Mouse (Mus musculus): ENCODE measurements around the gene 4930404H24Rik.
"Not testable (repeated sequence)": the region's sequence is repeated elsewhere in the genome, so short reads cannot be mapped to it uniquely, and the experiment has no call there.

4930404H24Rik gene

GRCm38 (mm10) chr2:153492179-153492517 is 442 bp upstream of the 4930404H24Rik start:
- DNase-seq (ENCODE audit: low read depth, low spot score), result peak; percentile 38
- Histone ChIP-seq H3K27me3 (ENCODE audit: control insufficient read depth, insufficient read depth, low read length, poor library complexity, severe bottlenecking) (no peaks in the 10 kb centered on the region), H3K36me3 (ENCODE audit: control insufficient read depth, insufficient read depth, low read length, poor library complexity, severe bottlenecking) (no peaks in the 10 kb centered on the region)

GRCm38 (mm10) chr2:153493393-153493731 is 772 bp downstream of the 4930404H24Rik start:
- H3K36me3 ChIP-seq (ENCODE audit: control insufficient read depth, insufficient read depth, low read length, poor library complexity, severe bottlenecking), result no peaks in the 10 kb centered on the region
- no peaks in the 10 kb centered on the region for H3K27me3 ChIP-seq (ENCODE audit: control insufficient read depth, insufficient read depth, low read length, poor library complexity, severe bottlenecking)
- DNase-seq (ENCODE audit: low read depth, low spot score), result no peak

GRCm38 (mm10) chr2:153493781-153494292 is 1.2 kb downstream of the 4930404H24Rik start:
- Histone ChIP-seq H3K27me3 (ENCODE audit: control insufficient read depth, insufficient read depth, low read length, poor library complexity, severe bottlenecking) (no peaks in the 10 kb centered on the region), H3K36me3 (ENCODE audit: control insufficient read depth, insufficient read depth, low read length, poor library complexity, severe bottlenecking) (no peaks in the 10 kb centered on the region)
- no peak for DNase-seq (ENCODE audit: low read depth, low spot score)

GRCm38 (mm10) chr2:153494293-153494811 is 1.8 kb downstream of the 4930404H24Rik start:
- DNase-seq (ENCODE audit: low read depth, low spot score), result no peak
- H3K36me3 ChIP-seq (ENCODE audit: control insufficient read depth, insufficient read depth, low read length, poor library complexity, severe bottlenecking), result no peaks in the 10 kb centered on the region
- no peaks in the 10 kb centered on the region for H3K27me3 ChIP-seq (ENCODE audit: control insufficient read depth, insufficient read depth, low read length, poor library complexity, severe bottlenecking)

GRCm38 (mm10) chr2:153495391-153495790 is 2.8 kb downstream of the 4930404H24Rik start:
- H3K36me3 ChIP-seq (ENCODE audit: control insufficient read depth, insufficient read depth, low read length, poor library complexity, severe bottlenecking); DNase-seq (ENCODE audit: low read depth, low spot score); H3K27me3 ChIP-seq (ENCODE audit: control insufficient read depth, insufficient read depth, low read length, poor library complexity, severe bottlenecking): not testable (repeated sequence)

GRCm38 (mm10) chr2:153495818-153496217 is 3.2 kb downstream of the 4930404H24Rik start:
- DNase-seq (ENCODE audit: low read depth, low spot score), result no peak
- Histone ChIP-seq H3K27me3 (ENCODE audit: control insufficient read depth, insufficient read depth, low read length, poor library complexity, severe bottlenecking) (no peaks in the 10 kb centered on the region), H3K36me3 (ENCODE audit: control insufficient read depth, insufficient read depth, low read length, poor library complexity, severe bottlenecking) (no peaks in the 10 kb centered on the region)

GRCm38 (mm10) chr2:153496301-153496700 is 3.7 kb downstream of the 4930404H24Rik start:
- DNase-seq (ENCODE audit: low read depth, low spot score), result no peak
- Histone ChIP-seq H3K36me3 (ENCODE audit: control insufficient read depth, insufficient read depth, low read length, poor library complexity, severe bottlenecking) (no peaks in the 10 kb centered on the region), H3K27me3 (ENCODE audit: control insufficient read depth, insufficient read depth, low read length, poor library complexity, severe bottlenecking) (no peaks in the 10 kb centered on the region)

- no peaks in the 10 kb centered on the region for H3K27me3 ChIP-seq (ENCODE audit: control insufficient read depth, insufficient read depth, low read length, poor library complexity, severe bottlenecking)
Measured at GRCm38 (mm10) chr2:153496898-153497297, 4.3 kb downstream of the 4930404H24Rik start.

GRCm38 (mm10) chr2:153499154-153499553 is 6.6 kb downstream of the 4930404H24Rik start:
- no peaks in the 10 kb centered on the region for H3K36me3 ChIP-seq (ENCODE audit: control insufficient read depth, insufficient read depth, low read length, poor library complexity, severe bottlenecking)
- no peaks in the 10 kb centered on the region for H3K27me3 ChIP-seq (ENCODE audit: control insufficient read depth, insufficient read depth, low read length, poor library complexity, severe bottlenecking)
- DNase-seq (ENCODE audit: low read depth, low spot score), result peak; percentile 41

More at GRCm38 (mm10) chr2:153496898-153497297, 4.3 kb downstream of the 4930404H24Rik start:
- H3K36me3 ChIP-seq (ENCODE audit: control insufficient read depth, insufficient read depth, low read length, poor library complexity, severe bottlenecking), result no peaks in the 10 kb centered on the region
- DNase-seq (ENCODE audit: low read depth, low spot score), result no peak

GRCm38 (mm10) chr2:153506385-153506784 is 13.8 kb downstream of the 4930404H24Rik start:
- DNase-seq (ENCODE audit: low read depth, low spot score), result peak; percentile 61
- H3K36me3 ChIP-seq (ENCODE audit: control insufficient read depth, insufficient read depth, low read length, poor library complexity, severe bottlenecking), result no peaks in the 10 kb centered on the region
- no peaks in the 10 kb centered on the region for H3K27me3 ChIP-seq (ENCODE audit: control insufficient read depth, insufficient read depth, low read length, poor library complexity, severe bottlenecking)

GRCm38 (mm10) chr2:153507969-153508368 is 15.4 kb downstream of the 4930404H24Rik start:
- DNase-seq (ENCODE audit: low read depth, low spot score), result no peak
- Histone ChIP-seq H3K36me3 (ENCODE audit: control insufficient read depth, insufficient read depth, low read length, poor library complexity, severe bottlenecking) (no peaks in the 10 kb centered on the region), H3K27me3 (ENCODE audit: control insufficient read depth, insufficient read depth, low read length, poor library complexity, severe bottlenecking) (no peaks in the 10 kb centered on the region)

- Histone ChIP-seq H3K36me3 (ENCODE audit: control insufficient read depth, insufficient read depth, low read length, poor library complexity, severe bottlenecking) (no peaks in the 10 kb centered on the region), H3K27me3 (ENCODE audit: control insufficient read depth, insufficient read depth, low read length, poor library complexity, severe bottlenecking) (no peaks in the 10 kb centered on the region)
- DNase-seq (ENCODE audit: low read depth, low spot score), result no peak
Measured at GRCm38 (mm10) chr2:153508405-153508804, 15.8 kb downstream of the 4930404H24Rik start.

GRCm38 (mm10) chr2:153509211-153510029 is 16.8 kb downstream of the 4930404H24Rik start:
- DNase-seq (ENCODE audit: low read depth, low spot score), result peak; percentile 17
- H3K36me3 ChIP-seq (ENCODE audit: control insufficient read depth, insufficient read depth, low read length, poor library complexity, severe bottlenecking), result no peaks in the 10 kb centered on the region
- no peaks in the 10 kb centered on the region for H3K27me3 ChIP-seq (ENCODE audit: control insufficient read depth, insufficient read depth, low read length, poor library complexity, severe bottlenecking)

- H3K36me3 ChIP-seq (ENCODE audit: control insufficient read depth, insufficient read depth, low read length, poor library complexity, severe bottlenecking), result no peaks in the 10 kb centered on the region
- no peak for DNase-seq (ENCODE audit: low read depth, low spot score)
- H3K27me3 ChIP-seq (ENCODE audit: control insufficient read depth, insufficient read depth, low read length, poor library complexity, severe bottlenecking), result no peaks in the 10 kb centered on the region
Measured at GRCm38 (mm10) chr2:153510136-153510535, 17.5 kb downstream of the 4930404H24Rik start.

- DNase-seq (ENCODE audit: low read depth, low spot score), result no peak
- Histone ChIP-seq H3K36me3 (ENCODE audit: control insufficient read depth, insufficient read depth, low read length, poor library complexity, severe bottlenecking) (no peaks in the 10 kb centered on the region), H3K27me3 (ENCODE audit: control insufficient read depth, insufficient read depth, low read length, poor library complexity, severe bottlenecking) (no peaks in the 10 kb centered on the region)
Measured at GRCm38 (mm10) chr2:153511562-153511961, 19.0 kb downstream of the 4930404H24Rik start.

Measured in splenic B cell, adult 2 months (primary cell).